Mouse (Mus musculus) liver, postnatal 0 days (tissue): ENCODE measurements around the gene Prkca. TPM values are rescaled to one million over a fixed set of nuclear protein-coding genes. Genes with fewer than 3 reads are reported as not detected.

Source experiments
- ATAC-seq: fragments of 200-750 bp; cut with Nextera tagmentation; 2 replicates; pipeline ENCODE4 v1.8.0; 2017; ENCODE audit warnings: mild to moderate bottlenecking, moderate library complexity
- DNase-seq: peaks from one replicate; pipeline ENCODE4 v3.0.0-alpha.2; 2016
- H3K27ac ChIP-seq: fragments of 300-500 bp; sonication (generic); 2 replicates; pipeline ENCODE4 v1.5.1; 2014; ENCODE audit warnings: antibody characterized with exemption, moderate library complexity, mild to moderate bottlenecking, low read depth
- H3K27me3 ChIP-seq: fragments of 300-500 bp; sonication (generic); 2 replicates; pipeline ENCODE4 v1.6.1; 2014; ENCODE audit warnings: low read length, control low read depth, mixed read lengths; ENCODE audit not compliant: insufficient read depth
- H3K36me3 ChIP-seq: fragments of 300-500 bp; sonication (generic); replicated peaks from 2 replicates; pipeline ENCODE4 v1.6.1; 2014; ENCODE audit warnings: mild to moderate bottlenecking, control low read depth, low read length, moderate library complexity, mixed read lengths; ENCODE audit not compliant: insufficient read depth
- H3K4me1 ChIP-seq: fragments of 300-500 bp; sonication (generic); 2 replicates; pipeline ENCODE4 v1.6.1; 2014; ENCODE audit warnings: antibody characterized with exemption, mild to moderate bottlenecking, control low read depth; ENCODE audit not compliant: insufficient read depth
- H3K4me2 ChIP-seq: fragments of 300-500 bp; sonication (generic); 2 replicates; pipeline ENCODE4 v1.6.1; 2014; ENCODE audit warnings: low read depth, mild to moderate bottlenecking, low read length, moderate library complexity, mixed read lengths
- H3K4me3 ChIP-seq: fragments of 300-500 bp; sonication (generic); 2 replicates; pipeline ENCODE4 v1.5.1; 2014; ENCODE audit warnings: low read depth, low read length
- H3K9ac ChIP-seq: fragments of 300-500 bp; sonication (generic); replicated peaks from 2 replicates; pipeline ENCODE4 v1.6.1; 2014; ENCODE audit warnings: mild to moderate bottlenecking, moderate library complexity
- H3K9me3 ChIP-seq: fragments of 300-500 bp; sonication (generic); 2 replicates; pipeline ENCODE4 v1.6.1; 2016; ENCODE audit warnings: mild to moderate bottlenecking, control low read depth, low read length, mixed read lengths
- CTCF ChIP-seq: sonication (generic); IDR thresholded peaks from 2 replicates; pipeline ENCODE4 v1.5.1; 2016; ENCODE audit warnings: antibody characterized with exemption, low read depth
- EP300 ChIP-seq: IDR thresholded peaks from 2 replicates; pipeline ENCODE4 v1.6.1; 2016; ENCODE audit warnings: antibody characterized with exemption, low read depth, mild to moderate bottlenecking
- WGBS: fragments of 180-500 bp; shearing (Covaris S2); extraction: QIAGEN DNeasy Blood & Tissue Kit; methylation state at CpG from one replicate; pipeline ENCODE4 v1.1.7; 2014; ENCODE audit not compliant: insufficient replicate concordance; 5-methylcytosine and 5-hydroxymethylcytosine counted together
- polyA plus RNA-seq: library from polyadenylated mRNA; unstranded; fragments of >200 nt; fragmentation: Nextera tagmentation; extraction: Ambion mirVana; gene quantifications from 2 replicates; pipeline ENCODE4 v1.2.1, GENCODE M21; 2015

The Prkca gene
- polyA plus RNA-seq, 1 experiment from 2014 or later = 3.0 TPM

DNA sequence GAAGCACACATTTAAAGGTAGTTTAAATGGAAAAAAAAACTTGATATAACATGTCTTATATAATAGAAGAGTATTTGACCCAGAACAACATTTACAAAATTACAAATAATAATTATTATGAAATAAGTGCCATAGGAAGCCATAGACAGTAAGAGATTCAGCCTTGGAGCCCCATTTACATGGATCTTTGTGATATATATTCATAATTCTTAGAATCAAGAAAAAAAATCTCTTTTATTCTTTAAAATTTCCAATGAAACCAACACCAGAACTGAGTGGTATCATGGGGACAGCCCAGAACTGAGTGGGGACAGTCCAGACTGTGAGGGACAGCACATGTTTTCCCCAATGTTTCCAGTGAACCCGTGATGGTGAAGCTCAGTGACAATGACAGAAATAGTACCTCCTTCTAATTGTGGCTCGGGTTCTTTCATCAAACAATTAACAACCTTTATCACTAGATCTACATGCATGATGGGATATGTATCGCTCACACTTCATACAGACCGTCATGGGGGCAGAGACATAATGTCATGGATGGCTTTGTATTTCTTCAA is 144.2 kb downstream of the Prkca start:
- Histone ChIP-seq H3K9ac (no peak overlapping the region), H3K27me3 (no peaks in the 10 kb centered on the region), H3K27ac (no peak overlapping the region), H3K9me3 (no peaks in the 10 kb centered on the region), H3K4me2 (no peak overlapping the region), H3K4me1 (0 out of 2 replicates have a peak, but pooled peaks cover 3% of the 10 kb centered on the region), H3K36me3 (no peaks in the 10 kb centered on the region), H3K4me3 (no peak overlapping the region)
- ATAC-seq = no peak
- no peak for TF ChIP-seq EP300
- no peak for TF ChIP-seq CTCF
- DNase-seq = no peak
- 87% methylated on average over 4 of the region's 4 CpGs for WGBS

DNA sequence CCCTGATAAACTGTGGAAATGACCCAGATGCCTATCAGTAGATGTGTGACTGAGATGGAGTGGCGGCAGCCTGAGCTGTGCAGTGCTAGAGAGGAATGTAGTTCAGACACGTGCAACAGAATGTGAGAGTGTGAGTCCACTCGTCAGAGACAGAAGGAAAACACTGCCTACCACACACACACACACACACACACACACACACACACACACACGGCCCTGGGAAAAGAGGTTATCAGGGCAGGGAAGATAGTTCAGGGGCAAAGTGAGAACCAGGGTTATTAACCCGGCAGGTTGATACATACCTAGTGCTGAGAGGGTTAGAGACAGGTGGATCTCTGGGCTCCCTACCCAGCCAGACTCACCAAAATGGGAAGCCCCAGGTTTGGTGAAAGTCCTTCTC is 145.1 kb downstream of the Prkca start:
- Histone ChIP-seq H3K27me3 (no peaks in the 10 kb centered on the region), H3K36me3 (no peaks in the 10 kb centered on the region), H3K4me3 (no peak overlapping the region), H3K4me2 (no peak overlapping the region), H3K4me1 (0 out of 2 replicates have a peak, but pooled peaks cover 3% of the 10 kb centered on the region), H3K9me3 (no peaks in the 10 kb centered on the region), H3K9ac (no peak overlapping the region), H3K27ac (peak overlapping the region; percentile 88)
- WGBS = 48% methylated on average over 5 of the region's 5 CpGs
- DNase-seq (peak; percentile 34), ATAC-seq (peak; percentile 57)
- no peak for TF ChIP-seq EP300
- TF ChIP-seq CTCF = no peak

DNA sequence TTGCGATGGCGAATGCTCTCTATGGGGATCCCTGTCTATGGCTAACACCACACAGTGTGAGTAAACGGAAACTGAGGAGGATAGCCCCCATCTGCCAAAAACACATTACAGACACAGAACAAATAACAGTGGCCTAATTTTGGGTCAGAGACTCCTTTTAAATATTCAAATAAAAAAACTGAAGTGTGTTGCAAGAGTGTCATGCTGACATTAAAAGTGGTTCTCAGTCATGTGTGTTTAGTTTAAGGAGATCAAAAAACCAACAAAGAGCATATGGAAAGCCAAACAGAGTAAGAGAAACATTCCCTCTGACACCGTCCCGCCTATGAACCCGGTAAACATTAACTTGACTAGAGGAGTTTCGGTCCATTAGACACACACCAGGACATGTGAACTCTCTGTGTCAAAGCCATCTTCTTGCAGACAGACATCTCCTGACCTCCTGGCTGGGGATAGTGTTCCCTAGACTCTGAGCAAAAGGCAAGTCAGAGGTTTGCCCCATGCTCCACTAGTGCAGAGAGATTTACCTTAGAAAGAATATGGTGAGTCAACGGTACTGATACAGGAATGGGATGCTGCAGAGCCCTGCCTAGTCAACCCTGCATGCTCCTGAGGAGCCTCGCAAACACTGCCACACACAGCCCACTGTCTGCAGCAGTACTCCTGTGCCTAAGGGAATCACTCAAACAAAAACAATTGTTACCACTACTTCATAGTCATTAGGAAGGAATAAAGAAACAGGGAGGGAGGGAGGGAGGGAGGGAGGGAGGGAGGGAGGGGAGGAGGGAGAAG is 146.1 kb downstream of the Prkca start:
- WGBS = 65% methylated on average over 9 of the region's 9 CpGs

DNA sequence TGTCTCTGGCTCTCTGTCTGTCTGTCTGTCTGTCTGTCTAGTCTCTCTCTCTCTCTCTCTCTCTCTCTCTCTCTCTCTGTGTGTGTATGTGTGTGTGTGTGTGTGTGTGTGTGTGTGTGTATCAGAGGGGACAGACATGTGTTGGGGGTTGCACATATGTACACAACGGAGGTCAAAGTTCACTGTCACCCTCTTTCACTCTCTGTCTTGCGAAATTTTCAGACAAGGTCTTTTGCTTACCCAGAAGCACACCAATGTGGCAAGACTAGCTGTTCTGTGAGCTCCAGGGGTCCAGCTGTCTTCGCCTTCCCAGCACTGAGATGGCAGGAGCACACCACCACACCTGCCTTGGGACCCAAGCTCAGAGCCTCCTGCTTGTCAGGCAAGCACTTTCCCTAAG is 146.9 kb downstream of the Prkca start:
- TF ChIP-seq CTCF = no peak
- TF ChIP-seq EP300 = no peak
- no peaks in the 10 kb centered on the region for H3K27me3 ChIP-seq
- H3K4me1 ChIP-seq = 0 out of 2 replicates have a peak, but pooled peaks cover 3% of the 10 kb centered on the region
- WGBS = 52% methylated on average over 3 of the region's 3 CpGs
- DNase-seq = peak; percentile 19
- peak overlapping the region; percentile 38; the same call in 1 of the 2 replicates for H3K9ac ChIP-seq
- no peaks in the 10 kb centered on the region for H3K36me3 ChIP-seq
- H3K4me3 ChIP-seq = no peak overlapping the region
- peak overlapping the region; percentile 49 for H3K4me2 ChIP-seq
- no peaks in the 10 kb centered on the region for H3K9me3 ChIP-seq
- ATAC-seq = peak; percentile 74
- peak overlapping the region; percentile 88 for H3K27ac ChIP-seq

More for the DNA sequence above, 146.1 kb downstream of the Prkca start:
- Histone ChIP-seq H3K27ac (peak overlapping the region; percentile 88), H3K36me3 (no peaks in the 10 kb centered on the region), H3K4me1 (0 out of 2 replicates have a peak, but pooled peaks cover 3% of the 10 kb centered on the region), H3K9ac (peak overlapping the region; percentile 38; the same call in 1 of the 2 replicates), H3K4me3 (no peak overlapping the region), H3K27me3 (no peaks in the 10 kb centered on the region), H3K4me2 (peak overlapping the region; percentile 49), H3K9me3 (no peaks in the 10 kb centered on the region)
- DNase-seq (peak; percentile 25), ATAC-seq (peak; percentile 74)
- TF ChIP-seq EP300 (no peak), CTCF (no peak)

DNA sequence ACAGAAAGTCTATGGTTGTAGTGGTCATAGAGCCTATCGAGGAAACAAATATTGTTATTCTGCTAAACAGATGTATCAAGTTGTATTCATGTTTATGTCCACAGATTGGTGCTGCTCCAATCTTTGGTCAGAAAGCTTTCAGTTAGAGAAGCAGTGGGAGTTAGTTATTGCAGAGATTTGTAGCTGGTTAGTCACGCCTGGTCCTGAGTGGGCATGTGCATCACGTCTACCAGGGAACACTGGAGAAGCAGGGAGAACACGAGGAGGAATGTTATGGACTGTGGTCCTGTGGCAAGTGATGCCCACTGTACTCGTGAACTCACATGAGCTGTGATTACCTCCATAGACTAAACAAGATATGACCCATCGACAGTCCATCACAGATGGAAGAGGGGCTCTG is 153.4 kb downstream of the Prkca start:
- TF ChIP-seq EP300 (no peak), CTCF (no peak)
- Histone ChIP-seq H3K36me3 (no peaks in the 10 kb centered on the region), H3K9me3 (no peaks in the 10 kb centered on the region), H3K27me3 (no peaks in the 10 kb centered on the region), H3K9ac (no peak overlapping the region), H3K27ac (no peak overlapping the region), H3K4me3 (no peak overlapping the region), H3K4me2 (no peak overlapping the region), H3K4me1 (no peaks in the 10 kb centered on the region)
- ATAC-seq (no peak), DNase-seq (no peak)
- 79% methylated on average over 6 of the region's 6 CpGs for WGBS

DNA sequence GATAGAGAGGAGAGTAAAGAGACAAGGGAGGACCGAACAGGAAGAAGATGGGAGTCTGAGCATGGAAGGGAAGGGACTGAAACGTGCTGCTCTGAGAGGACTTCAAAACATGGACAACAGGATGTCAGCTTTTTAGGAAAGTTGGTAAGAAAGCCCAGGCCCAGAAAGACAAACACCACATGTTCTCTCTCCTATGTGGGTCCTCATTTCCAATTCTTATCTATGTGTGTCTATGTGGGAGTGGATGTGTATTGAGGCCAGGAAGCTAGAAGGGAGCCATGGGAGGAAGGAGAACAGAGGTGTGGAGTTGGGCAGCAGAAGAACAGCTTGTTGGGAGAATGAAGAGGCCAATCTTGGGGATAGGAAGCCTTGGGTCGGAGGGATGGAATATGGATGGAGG is 154.4 kb downstream of the Prkca start:
- Histone ChIP-seq H3K4me3 (no peak overlapping the region), H3K27me3 (no peaks in the 10 kb centered on the region), H3K9ac (no peak overlapping the region), H3K36me3 (no peaks in the 10 kb centered on the region), H3K9me3 (no peaks in the 10 kb centered on the region), H3K27ac (no peak overlapping the region), H3K4me1 (no peaks in the 10 kb centered on the region), H3K4me2 (no peak overlapping the region)
- WGBS = 74% methylated on average over 3 of the region's 3 CpGs
- DNase-seq = no peak
- TF ChIP-seq CTCF = no peak
- no peak for TF ChIP-seq EP300
- no peak for ATAC-seq
